Comparison of ENCODE assay signal across 21 mouse cellular contexts in genomic region chr3:131343311-131343710, GRCm38 (mm10). TPM values are rescaled to one million over a fixed set of nuclear protein-coding genes. Genes with fewer than 3 reads are reported as not detected.
DNase-seq lines count a peak whose midpoint lies in the region; ATAC-seq lines count a peak whose summit lies in the region.
"Had no signal": no experiment of that assay in that cellular context is flagged by ENCODE, and none has a peak within 500 bp of the region (broad histone marks: within the 10 kb centered on the region; RNA-seq: fewer than 3 reads in every experiment).

No protein-coding gene starts in this region.

- H3K36me3 ChIP-seq in heart, embryonic 10.5 days, result no peaks in the 10 kb centered on the region
- H3K36me3 ChIP-seq in heart, embryonic 11.5 days (ENCODE audit: control insufficient read depth, insufficient read depth, low read length), result no peaks in the 10 kb centered on the region
- no peaks in the 10 kb centered on the region for H3K36me3 ChIP-seq in embryonic facial prominence, embryonic 10.5 days (replicated peaks)
- H3K36me3 ChIP-seq in embryonic facial prominence, embryonic 11.5 days (replicated peaks; ENCODE audit: control insufficient read depth, insufficient read depth, low read depth, low read length), result no peaks in the 10 kb centered on the region
- no peaks in the 10 kb centered on the region for H3K36me3 ChIP-seq in limb, embryonic 11.5 days (ENCODE audit: control insufficient read depth, insufficient read depth, low read length)
- H3K36me3 ChIP-seq: embryonic facial prominence, embryonic 13.5 days; heart, embryonic 12.5 days; hindbrain, embryonic 12.5 days had no signal

- ATAC-seq in heart, embryonic 11.5 days (replicated peaks; ENCODE audit: insufficient number of reproducible peaks, low FRiP score, low TSS enrichment), result no peak
- no peak for ATAC-seq in embryonic facial prominence, embryonic 11.5 days (replicated peaks; ENCODE audit: insufficient number of reproducible peaks, low FRiP score, low TSS enrichment, low read depth)
- ATAC-seq in limb, embryonic 11.5 days (ENCODE audit: insufficient number of reproducible peaks, low FRiP score, low TSS enrichment, low read depth), result 0 out of 2 replicates have a peak, but pooled peaks have one; percentile 32
- ATAC-seq: forebrain, embryonic 14.5 days; hindbrain, embryonic 16.5 days; inflammation-experienced regulatory T-cells, adult 6 months had no signal

- H3K4me2 ChIP-seq in heart, embryonic 11.5 days, result no peak overlapping the region
- no peak overlapping the region for H3K4me2 ChIP-seq in embryonic facial prominence, embryonic 11.5 days (ENCODE audit: low read depth, low read length)
- H3K4me2 ChIP-seq in limb, embryonic 11.5 days (ENCODE audit: low read depth, severe bottlenecking), result no peak overlapping the region
- H3K4me2 ChIP-seq: embryonic facial prominence, embryonic 13.5 days; heart, embryonic 12.5 days; hindbrain, embryonic 12.5 days had no signal

- H3K27me3 ChIP-seq in heart, embryonic 10.5 days (ENCODE audit: insufficient read depth, poor library complexity, severe bottlenecking), result no peaks in the 10 kb centered on the region
- no peaks in the 10 kb centered on the region for H3K27me3 ChIP-seq in heart, embryonic 11.5 days (ENCODE audit: control insufficient read depth, insufficient read depth, low read length)
- H3K27me3 ChIP-seq in embryonic facial prominence, embryonic 10.5 days (replicated peaks; ENCODE audit: low read depth, poor library complexity, severe bottlenecking), result no peaks in the 10 kb centered on the region
- H3K27me3 ChIP-seq in embryonic facial prominence, embryonic 11.5 days (ENCODE audit: control insufficient read depth, insufficient read depth, low read length), result no peaks in the 10 kb centered on the region
- H3K27me3 ChIP-seq in limb, embryonic 11.5 days (ENCODE audit: control insufficient read depth, insufficient read depth, low read length), result no peaks in the 10 kb centered on the region
- H3K27me3 ChIP-seq: embryonic facial prominence, embryonic 13.5 days; heart, embryonic 12.5 days; hindbrain, embryonic 12.5 days had no signal

- WGBS in heart, embryonic 10.5 days, result 76% methylated on average over 6 of the region's 6 CpGs
- 71% methylated on average over 6 of the region's 6 CpGs for WGBS in heart, embryonic 11.5 days (ENCODE audit: insufficient replicate concordance)
- whole genome bisulfite sequencing in embryonic facial prominence, embryonic 10.5 days, result 59% methylated on average over 6 of the region's 6 CpGs
- WGBS in embryonic facial prominence, embryonic 11.5 days, result 52% methylated on average over 6 of the region's 6 CpGs
- WGBS in limb, embryonic 11.5 days, result 21% methylated on average over 6 of the region's 6 CpGs

- no peaks in the 10 kb centered on the region for H3K4me1 ChIP-seq in heart, embryonic 10.5 days
- H3K4me1 ChIP-seq in heart, embryonic 11.5 days (ENCODE audit: control insufficient read depth, insufficient read depth, low read length), result no peaks in the 10 kb centered on the region
- peaks cover 10% of the 10 kb centered on the region; the same call in 1 of the 2 replicates for H3K4me1 ChIP-seq in embryonic facial prominence, embryonic 10.5 days
- no peaks in the 10 kb centered on the region for H3K4me1 ChIP-seq in embryonic facial prominence, embryonic 11.5 days (ENCODE audit: control insufficient read depth, insufficient read depth, low read length)
- H3K4me1 ChIP-seq in limb, embryonic 11.5 days (ENCODE audit: control insufficient read depth, insufficient read depth, low read length), result peaks cover 14% of the 10 kb centered on the region
- H3K4me1 ChIP-seq: heart, embryonic 12.5 days; hindbrain, embryonic 12.5 days had no signal

- no peak overlapping the region for H3K4me3 ChIP-seq in heart, embryonic 10.5 days
- H3K4me3 ChIP-seq in heart, embryonic 11.5 days (ENCODE audit: low read depth, low read length), result no peak overlapping the region
- H3K4me3 ChIP-seq in embryonic facial prominence, embryonic 10.5 days, result no peak overlapping the region
- no peak overlapping the region for H3K4me3 ChIP-seq in embryonic facial prominence, embryonic 11.5 days (ENCODE audit: low read depth, low read length)
- H3K4me3 ChIP-seq in limb, embryonic 11.5 days (ENCODE audit: low read depth, low read length), result no peak overlapping the region
- H3K4me3 ChIP-seq: embryonic facial prominence, embryonic 13.5 days; heart, embryonic 12.5 days; hindbrain, embryonic 12.5 days had no signal

- no peak overlapping the region for H3K9ac ChIP-seq in heart, embryonic 11.5 days (ENCODE audit: low read depth, low read length)
- H3K9ac ChIP-seq in embryonic facial prominence, embryonic 11.5 days (replicated peaks; ENCODE audit: low read length), result no peak overlapping the region
- H3K9ac ChIP-seq in limb, embryonic 11.5 days (ENCODE audit: low read length), result no peak overlapping the region
- H3K9ac ChIP-seq: embryonic facial prominence, embryonic 13.5 days; heart, embryonic 12.5 days; hindbrain, embryonic 12.5 days had no signal

- DNase-seq in heart, embryonic 10.5 days (ENCODE audit: low spot score), result peak; percentile 55
- DNase-seq in embryonic facial prominence, embryonic 10.5 days (ENCODE audit: low spot score), result peak; percentile 44
- DNase-seq in embryonic facial prominence, embryonic 11.5 days (ENCODE audit: low spot score), result peak; percentile 72
- peak; percentile 74 for DNase-seq in limb, embryonic 11.5 days (ENCODE audit: low spot score)
- DNase-seq in Muller cell, postnatal 12 days (ENCODE audit: inconsistent ontology term), result no peak
- no peak for DNase-seq in spleen, postnatal 14 days (ENCODE audit: low spot score in 2 of 2)
- DNase-seq: adrenal gland, adult 8-10 months; adrenal gland, postnatal 36 days; cerebellum, adult 11 months; cerebellum, adult 8-10 months; cerebellum, postnatal 14 days; gastrocnemius, postnatal 10 days; heart, adult 18-20 months; kidney, adult 18-20 months had no signal

- H3K9me3 ChIP-seq in heart, embryonic 10.5 days, result no peaks in the 10 kb centered on the region
- H3K9me3 ChIP-seq in heart, embryonic 11.5 days (replicated peaks; ENCODE audit: control insufficient read depth, low read length), result no peaks in the 10 kb centered on the region
- H3K9me3 ChIP-seq in embryonic facial prominence, embryonic 10.5 days, result no peaks in the 10 kb centered on the region
- H3K9me3 ChIP-seq in embryonic facial prominence, embryonic 11.5 days (replicated peaks; ENCODE audit: control insufficient read depth, low read length), result no peaks in the 10 kb centered on the region
- H3K9me3 ChIP-seq in limb, embryonic 11.5 days (ENCODE audit: control insufficient read depth, low read length), result no peaks in the 10 kb centered on the region
- H3K9me3 ChIP-seq: embryonic facial prominence, embryonic 13.5 days; heart, embryonic 12.5 days; hindbrain, embryonic 12.5 days had no signal

- H3K27ac ChIP-seq in heart, embryonic 10.5 days, result no peak overlapping the region
- no peak overlapping the region for H3K27ac ChIP-seq in heart, embryonic 11.5 days (ENCODE audit: low read depth, low read length)
- H3K27ac ChIP-seq in embryonic facial prominence, embryonic 10.5 days (replicated peaks), result no peak overlapping the region
- no peak overlapping the region for H3K27ac ChIP-seq in embryonic facial prominence, embryonic 11.5 days (replicated peaks; ENCODE audit: low read depth, low read length)
- H3K27ac ChIP-seq in limb, embryonic 11.5 days (replicated peaks; ENCODE audit: low read depth, low read length), result peak overlapping the region; percentile 39; the same call in 1 of the 2 replicates
- H3K27ac ChIP-seq: embryonic facial prominence, embryonic 13.5 days; hindbrain, embryonic 12.5 days had no signal

RNA-seq across cellular contexts. Expression of gene Cyp2u1, which starts 40.3 kb away (rescaled TPM):
- polyA plus RNA-seq in heart, embryonic 10.5 days (2016; fragmentation: Nextera tagmentation; extraction: Ambion mirVana), result 3.7 and 7.0 TPM in 2 replicates
- 8.1 and 8.4 TPM in 2 replicates for polyA plus RNA-seq in heart, embryonic 11.5 days (2014; fragmentation: Nextera tagmentation; extraction: Ambion mirVana)
- polyA plus RNA-seq in embryonic facial prominence, embryonic 10.5 days (2016; fragmentation: Nextera tagmentation; extraction: Ambion mirVana), result 0.69 and 1.5 TPM in 2 replicates
- polyA plus RNA-seq in embryonic facial prominence, embryonic 11.5 days (2014; fragmentation: Nextera tagmentation; extraction: Ambion mirVana), result 1.4 and 2.4 TPM in 2 replicates
- 1.1 and 1.7 TPM in 2 replicates for polyA plus RNA-seq in limb, embryonic 11.5 days (2014; fragmentation: Nextera tagmentation; extraction: Ambion mirVana)

Comparison
In these comparisons a context has a peak if more than half of its experiments do, and no peak if none do; other contexts are left out.
1. DNase-seq: peak in heart, embryonic 10.5 days (single experiment), embryonic facial prominence, embryonic 10.5 days (single experiment), embryonic facial prominence, embryonic 11.5 days (single experiment) and limb, embryonic 11.5 days (single experiment); none in Muller cell, postnatal 12 days (single experiment) and spleen, postnatal 14 days (0 of 2).